Mouse (Mus musculus) lung, embryonic 14.5 days (tissue): Measurements from ENCODE around the gene Nkapl. TPM values are rescaled to one million over a fixed set of nuclear protein-coding genes. Genes with fewer than 3 reads are reported as not detected.

ENCODE experiments used
- ATAC-seq: fragments of 200-750 bp; cut with Nextera tagmentation; 2 replicates; pipeline ENCODE4 v1.8.0; 2017; ENCODE audit warnings: mild to moderate bottlenecking, moderate TSS enrichment, moderate library complexity; ENCODE audit not compliant: insufficient read depth
- DNase-seq: peaks from one replicate; pipeline ENCODE4 v3.0.0-alpha.2; 2015
- H3K27ac ChIP-seq: fragments of 300-500 bp; sonication (generic); 2 replicates; pipeline ENCODE4 v1.5.1; 2014; ENCODE audit warnings: low read depth, mild to moderate bottlenecking, moderate library complexity
- H3K27me3 ChIP-seq: fragments of 300-500 bp; sonication (generic); 2 replicates; pipeline ENCODE4 v1.6.1; 2014; ENCODE audit warnings: low read length, control low read depth; ENCODE audit not compliant: insufficient read depth
- H3K36me3 ChIP-seq: fragments of 300-500 bp; sonication (generic); 2 replicates; pipeline ENCODE4 v1.6.1; 2014; ENCODE audit warnings: control low read depth; ENCODE audit not compliant: insufficient read depth
- H3K4me1 ChIP-seq: fragments of 300-500 bp; sonication (generic); 2 replicates; pipeline ENCODE4 v1.6.1; 2014; ENCODE audit warnings: antibody characterized with exemption, control low read depth; ENCODE audit not compliant: insufficient read depth
- H3K4me2 ChIP-seq: fragments of 300-500 bp; sonication (generic); 2 replicates; pipeline ENCODE4 v1.6.1; 2014; ENCODE audit warnings: mild to moderate bottlenecking
- H3K4me3 ChIP-seq: fragments of 300-500 bp; sonication (generic); 2 replicates; pipeline ENCODE4 v1.5.1; 2014; ENCODE audit warnings: low read depth, low read length
- H3K9ac ChIP-seq: fragments of 300-500 bp; sonication (generic); 2 replicates; pipeline ENCODE4 v1.6.1; 2014
- H3K9me3 ChIP-seq: fragments of 300-500 bp; sonication (generic); 2 replicates; pipeline ENCODE4 v1.6.1; 2016; ENCODE audit warnings: low read depth, low read length, control low read depth
- CTCF ChIP-seq: IDR thresholded peaks from 2 replicates; pipeline ENCODE4 v1.5.1; 2016; ENCODE audit warnings: antibody characterized with exemption, low read depth
- WGBS: fragments of 180-500 bp; shearing (Covaris S2); extraction: QIAGEN DNeasy Blood & Tissue Kit; methylation state at CpG from one replicate; pipeline ENCODE4 v1.1.7; 2014; 5-methylcytosine and 5-hydroxymethylcytosine counted together
- microRNA counts: library from miRNA; unstranded; fragments of <30 nt; microRNA quantifications from one replicate; lab custom pipeline; 2016
- microRNA-seq: library from miRNA; unstranded; fragments of <30 nt; microRNA quantifications from one replicate; pipeline ENCODE4, GENCODE M21; 2016; ENCODE audit warnings: borderline number of aligned reads
- polyA plus RNA-seq: library from polyadenylated mRNA; unstranded; fragments of >200 nt; fragmentation: Nextera tagmentation; extraction: Ambion mirVana; gene quantifications from 2 replicates; pipeline ENCODE4 v1.2.1, GENCODE M21; 2014

Nkapl gene
- polyA plus RNA-seq, 1 experiment from 2014 or later = 3.1 TPM

GRCm38 (mm10) chr13:21418865-21419264 is 49.4 kb downstream of the Nkapl start:
- no peak for DNase-seq

GRCm38 (mm10) chr13:21417298-21418010 is 50.9 kb downstream of the Nkapl start:
- no peak overlapping the region for H3K9ac ChIP-seq
- no peak overlapping the region for H3K4me2 ChIP-seq
- DNase-seq (no peak), ATAC-seq (no peak)
- H3K27me3 ChIP-seq = no peaks in the 10 kb centered on the region
- 76% methylated on average over 6 of the region's 6 CpGs for WGBS
- H3K4me3 ChIP-seq = no peak overlapping the region
- no peak for TF ChIP-seq CTCF
- no peaks in the 10 kb centered on the region for H3K9me3 ChIP-seq
- H3K4me1 ChIP-seq = no peaks in the 10 kb centered on the region; the same call in 1 of the 2 replicates
- no peak overlapping the region for H3K27ac ChIP-seq
- no peaks in the 10 kb centered on the region for H3K36me3 ChIP-seq

More at GRCm38 (mm10) chr13:21418865-21419264, 49.4 kb downstream of the Nkapl start:
- 44% methylated on average over 6 of the region's 6 CpGs for WGBS
- Histone ChIP-seq H3K4me1 (no peaks in the 10 kb centered on the region; the same call in 1 of the 2 replicates), H3K27ac (no peak overlapping the region; the same call in 1 of the 2 replicates), H3K9me3 (no peaks in the 10 kb centered on the region), H3K27me3 (no peaks in the 10 kb centered on the region), H3K4me3 (no peak overlapping the region), H3K9ac (no peak overlapping the region), H3K36me3 (no peaks in the 10 kb centered on the region), H3K4me2 (no peak overlapping the region)
- no peak; the same call in 1 of the 2 replicates for ATAC-seq
- no peak for TF ChIP-seq CTCF

MicroRNA genes within 50 kb of the gene (microRNA counts, 519-probe panel; counts per million panel counts)
- microRNA mmu-miR-1896 (lab: Ali Mortazavi, UCI) = 3,214 counts per million, percentile 61 among the panel's probes with 10 or more counts

Small RNA genes lying within 50 kb of the gene (microRNA-seq; reads per million reads assigned to microRNA genes)
- gene Mir1896 = not detected

Other genes starting within 250 kb of the Nkapl start
- not detected in 2 replicates for gene Gpx5, start 175.8 kb downstream of the Nkapl start, polyA plus RNA-seq
- not detected in 2 replicates for gene Gpx6, start 156.4 kb downstream of the Nkapl start, polyA plus RNA-seq
- not detected in 2 replicates for gene Olfr1367, start 121.6 kb downstream of the Nkapl start, polyA plus RNA-seq
- 14.1 and 14.3 TPM in 2 replicates for gene Zscan12, start 105.7 kb downstream of the Nkapl start, polyA plus RNA-seq
- gene Zkscan3, start 65.8 kb downstream of the Nkapl start, polyA plus RNA-seq = 73.2 and 78.0 TPM in 2 replicates
- gene Pgbd1, start 27.5 kb downstream of the Nkapl start, polyA plus RNA-seq = 2.3 and 2.6 TPM in 2 replicates
- gene Zscan26, start 14.8 kb downstream of the Nkapl start, polyA plus RNA-seq = 26.6 and 27.6 TPM in 2 replicates
- 3.4 and 3.5 TPM in 2 replicates for gene Zkscan4, start 10.4 kb upstream of the Nkapl start, polyA plus RNA-seq
- not detected in 2 replicates for gene Gm10065, start 10.9 kb upstream of the Nkapl start, polyA plus RNA-seq
- gene AK157302, start 26.7 kb upstream of the Nkapl start, polyA plus RNA-seq = 0.74 and 0.96 TPM in 2 replicates
- gene Gm11273, start 32.9 kb upstream of the Nkapl start, polyA plus RNA-seq = 6.6 and 7.6 TPM in 2 replicates
- gene Zkscan8, start 62.6 kb upstream of the Nkapl start, polyA plus RNA-seq = 10.1 and 10.5 TPM in 2 replicates
- gene Olfr1366, start 74.3 kb upstream of the Nkapl start, polyA plus RNA-seq = 0.14 and 0.41 TPM in 2 replicates
- gene Olfr1535, start 91.4 kb upstream of the Nkapl start, polyA plus RNA-seq = 0.09 TPM in 1 of 2 replicates, not detected in the other
- not detected in 2 replicates for gene Olfr1364, start 113.2 kb upstream of the Nkapl start, polyA plus RNA-seq
- gene Olfr1362, start 145.5 kb upstream of the Nkapl start, polyA plus RNA-seq = not detected in 2 replicates
- gene Olfr11, start 174.0 kb upstream of the Nkapl start, polyA plus RNA-seq = not detected in 2 replicates
- not detected in 2 replicates for gene Olfr1361, start 194.9 kb upstream of the Nkapl start, polyA plus RNA-seq
- not detected in 2 replicates for gene Olfr1360, start 208.9 kb upstream of the Nkapl start, polyA plus RNA-seq
- gene Olfr1359, start 229.6 kb upstream of the Nkapl start, polyA plus RNA-seq = not detected in 2 replicates
- 3.8 and 6.9 TPM in 2 replicates for gene Hist1h2bl, start 247.6 kb upstream of the Nkapl start, polyA plus RNA-seq
- gene Hist1h2ai, start 247.9 kb upstream of the Nkapl start, polyA plus RNA-seq = 40.4 and 42.9 TPM in 2 replicates
- gene Hist1h3h, start 249.2 kb upstream of the Nkapl start, polyA plus RNA-seq = 13.9 and 23.8 TPM in 2 replicates